Mouse (Mus musculus): ENCODE results near the gene Cnep1r1.

- TF ChIP-seq POLR2A (IDR thresholded peaks at IDR 0.05; ENCODE audit: low read depth, low read length) (no peak), CTCF (IDR thresholded peaks at IDR 0.05; ENCODE audit: borderline replicate concordance, insufficient read depth, low read length) (no peak)
These were observed 64.6 kb downstream of the Cnep1r1 start for GRCm38 (mm10) chr8:88183121-88183520.

Measured in embryonic fibroblast, embryonic 13.5 days (primary cell).